Mouse (Mus musculus): Measurements from ENCODE around the gene Bco2. TPM values are rescaled to one million over a fixed set of nuclear protein-coding genes. Genes with fewer than 3 reads are reported as not detected.

Bco2 gene
- polyA plus RNA-seq, 2 experiments = 0.28 to 0.33 TPM

DNA sequence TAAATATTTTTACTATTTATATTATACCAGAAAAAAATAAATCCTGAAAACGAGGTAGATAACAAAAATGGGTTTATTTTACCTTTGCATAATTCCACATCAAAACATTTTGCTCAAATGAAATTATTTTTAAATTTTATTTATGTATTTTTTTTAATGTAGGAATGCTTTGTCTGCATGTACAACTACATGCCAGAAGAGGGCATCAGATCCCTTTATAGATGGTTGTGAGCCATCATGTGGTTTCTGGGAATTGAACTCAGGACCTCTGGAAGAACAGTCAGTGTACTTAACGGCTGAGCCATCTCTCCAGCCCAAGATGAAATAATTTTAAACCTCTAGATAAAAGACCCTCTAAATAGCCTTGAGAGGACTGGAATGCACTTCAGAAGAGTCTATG is 33.4 kb downstream of the Bco2 start:
- no peak for TF ChIP-seq EP300 (IDR thresholded peaks at IDR 0.05; ENCODE audit: low read depth)
- peak; percentile 12; the same call in 1 of the 2 replicates for TF ChIP-seq CTCF (IDR thresholded peaks at IDR 0.05; ENCODE audit: low read depth)
- Histone ChIP-seq H3K36me3 (replicated peaks; ENCODE audit: control insufficient read depth, insufficient read depth, low read depth) (no peaks in the 10 kb centered on the region), H3K9me3 (ENCODE audit: control insufficient read depth, low read length) (no peaks in the 10 kb centered on the region), H3K4me2 (ENCODE audit: low read depth) (no peak overlapping the region), H3K27ac (no peak overlapping the region), H3K4me1 (replicated peaks; ENCODE audit: control insufficient read depth in 2 of 2, insufficient read depth in 2 of 2, low read length in 1 of 2) (no peaks in the 10 kb centered on the region), H3K9ac (replicated peaks) (no peak overlapping the region), H3K4me3 (ENCODE audit: insufficient read depth in 1 of 2, low read depth in 2 of 2, low read length in 2 of 2) (no peak overlapping the region), H3K27me3 (ENCODE audit: control insufficient read depth, insufficient read depth, low read length) (no peaks in the 10 kb centered on the region)
- DNase-seq (ENCODE audit: low read depth in 3 of 3, low spot score in 3 of 3) = no peak
- ATAC-seq (ENCODE audit: insufficient read depth) = no peak
- 27% methylated on average over 2 of the region's 2 CpGs for WGBS (ENCODE audit: insufficient replicate concordance)

DNA sequence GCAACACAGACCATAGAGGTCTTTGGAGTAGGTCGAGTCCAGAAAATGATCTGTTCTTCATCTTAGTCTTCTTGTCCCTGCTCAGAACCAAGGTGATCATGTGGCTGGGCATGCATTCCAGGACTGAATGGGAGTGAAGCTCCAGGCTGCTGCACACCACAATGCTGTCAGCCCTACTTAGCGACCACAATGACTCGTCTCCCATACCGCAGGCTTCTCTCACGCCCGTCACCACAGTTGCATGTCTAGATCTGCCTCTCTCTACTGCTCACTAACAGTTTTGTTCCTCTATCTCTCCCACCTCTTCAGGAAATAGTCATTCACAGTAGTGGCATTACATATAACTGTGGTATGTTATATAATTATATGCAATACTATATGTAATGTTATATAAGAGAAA is 34.2 kb downstream of the Bco2 start:
- TF ChIP-seq CTCF (IDR thresholded peaks at IDR 0.05; ENCODE audit: low read depth) (no peak), EP300 (IDR thresholded peaks at IDR 0.05; ENCODE audit: low read depth) (no peak)
- H3K4me2 ChIP-seq (ENCODE audit: low read depth) = no peak overlapping the region
- H3K4me3 ChIP-seq (ENCODE audit: insufficient read depth in 1 of 2, low read depth in 2 of 2, low read length in 2 of 2) = no peak overlapping the region
- H3K27ac ChIP-seq = no peak overlapping the region
- no peaks in the 10 kb centered on the region for H3K9me3 ChIP-seq (ENCODE audit: control insufficient read depth, low read length)
- H3K36me3 ChIP-seq (replicated peaks; ENCODE audit: control insufficient read depth, insufficient read depth, low read depth) = no peaks in the 10 kb centered on the region
- ATAC-seq (ENCODE audit: insufficient read depth) (no peak), DNase-seq (ENCODE audit: low read depth in 3 of 3, low spot score in 3 of 3) (no peak)
- H3K27me3 ChIP-seq (ENCODE audit: control insufficient read depth, insufficient read depth, low read length) = no peaks in the 10 kb centered on the region
- no peaks in the 10 kb centered on the region for H3K4me1 ChIP-seq (replicated peaks; ENCODE audit: control insufficient read depth in 2 of 2, insufficient read depth in 2 of 2, low read length in 1 of 2)
- 19% methylated on average over 6 of the region's 6 CpGs for WGBS (ENCODE audit: insufficient replicate concordance)
- H3K9ac ChIP-seq (replicated peaks) = no peak overlapping the region

DNA sequence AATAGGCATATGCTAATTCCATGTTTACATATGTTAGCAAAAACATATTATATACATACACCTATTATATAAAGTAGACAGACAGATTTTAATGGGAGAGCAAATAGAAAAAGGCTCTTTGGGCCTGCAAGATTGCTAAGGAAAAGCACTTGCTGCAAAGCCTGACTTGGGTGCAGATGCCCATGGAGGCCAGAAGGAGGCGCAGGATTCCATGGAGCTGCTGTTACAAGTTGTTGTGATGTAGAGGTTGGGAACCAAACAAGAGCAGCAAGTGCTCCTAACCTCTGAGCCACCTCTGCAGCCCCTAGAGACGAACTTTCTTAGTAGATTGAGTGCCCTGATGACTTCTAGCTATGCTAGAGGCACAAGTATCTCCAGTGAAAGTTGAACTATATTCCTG is 36.2 kb downstream of the Bco2 start:
- ATAC-seq (ENCODE audit: insufficient read depth) = no peak
- no peak for DNase-seq (ENCODE audit: low read depth in 3 of 3, low spot score in 3 of 3)
- no peak overlapping the region for H3K4me2 ChIP-seq (ENCODE audit: low read depth)

DNA sequence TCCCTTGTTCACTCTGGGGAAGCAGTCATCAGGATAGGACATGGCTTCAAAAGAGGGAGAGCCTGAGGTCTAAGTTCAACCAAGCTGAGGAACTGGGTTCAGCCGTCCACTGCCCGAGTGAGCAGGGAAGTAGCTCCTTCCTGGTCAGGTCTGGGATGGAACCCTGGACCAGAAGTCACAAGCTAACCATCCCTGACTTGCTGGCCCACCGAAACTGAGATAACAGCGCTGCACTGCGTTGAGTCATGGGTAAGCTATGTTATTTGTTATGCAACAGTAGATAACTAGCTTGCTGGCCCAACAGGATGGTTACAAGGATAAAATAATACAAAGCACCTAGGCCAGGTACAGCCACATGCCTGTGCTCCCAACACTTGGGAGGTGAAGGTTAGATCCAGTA is 39.5 kb downstream of the Bco2 start:
- ATAC-seq (ENCODE audit: insufficient read depth) = no peak
- H3K4me3 ChIP-seq (ENCODE audit: insufficient read depth in 1 of 2, low read depth in 2 of 2, low read length in 2 of 2) = no peak overlapping the region
- DNase-seq (ENCODE audit: low read depth in 3 of 3, low spot score in 3 of 3) = no peak
- no peak overlapping the region for H3K9ac ChIP-seq (replicated peaks)
- no peaks in the 10 kb centered on the region for H3K9me3 ChIP-seq (ENCODE audit: control insufficient read depth, low read length)
- WGBS (ENCODE audit: insufficient replicate concordance) = 53% methylated on average over 5 of the region's 5 CpGs
- H3K4me1 ChIP-seq (replicated peaks; ENCODE audit: control insufficient read depth in 2 of 2, insufficient read depth in 2 of 2, low read length in 1 of 2) = no peaks in the 10 kb centered on the region
- H3K36me3 ChIP-seq (replicated peaks; ENCODE audit: control insufficient read depth, insufficient read depth, low read depth) = no peaks in the 10 kb centered on the region
- no peak overlapping the region for H3K27ac ChIP-seq
- TF ChIP-seq CTCF (IDR thresholded peaks at IDR 0.05; ENCODE audit: low read depth) (no peak), EP300 (IDR thresholded peaks at IDR 0.05; ENCODE audit: low read depth) (no peak)
- no peak overlapping the region for H3K4me2 ChIP-seq (ENCODE audit: low read depth)
- H3K27me3 ChIP-seq (ENCODE audit: control insufficient read depth, insufficient read depth, low read length) = no peaks in the 10 kb centered on the region

More for the DNA sequence above, 36.2 kb downstream of the Bco2 start:
- H3K9me3 ChIP-seq (ENCODE audit: control insufficient read depth, low read length) = no peaks in the 10 kb centered on the region
- no peaks in the 10 kb centered on the region for H3K36me3 ChIP-seq (replicated peaks; ENCODE audit: control insufficient read depth, insufficient read depth, low read depth)
- no peak overlapping the region for H3K9ac ChIP-seq (replicated peaks)
- H3K4me1 ChIP-seq (replicated peaks; ENCODE audit: control insufficient read depth in 2 of 2, insufficient read depth in 2 of 2, low read length in 1 of 2) = no peaks in the 10 kb centered on the region
- no peak overlapping the region for H3K27ac ChIP-seq
- no peak overlapping the region for H3K4me3 ChIP-seq (ENCODE audit: insufficient read depth in 1 of 2, low read depth in 2 of 2, low read length in 2 of 2)
- no peaks in the 10 kb centered on the region for H3K27me3 ChIP-seq (ENCODE audit: control insufficient read depth, insufficient read depth, low read length)
- TF ChIP-seq EP300 (IDR thresholded peaks at IDR 0.05; ENCODE audit: low read depth) (no peak), CTCF (IDR thresholded peaks at IDR 0.05; ENCODE audit: low read depth) (peak; percentile 79)
- WGBS (ENCODE audit: insufficient replicate concordance) = 13% methylated on average over 2 of the region's 2 CpGs

DNA sequence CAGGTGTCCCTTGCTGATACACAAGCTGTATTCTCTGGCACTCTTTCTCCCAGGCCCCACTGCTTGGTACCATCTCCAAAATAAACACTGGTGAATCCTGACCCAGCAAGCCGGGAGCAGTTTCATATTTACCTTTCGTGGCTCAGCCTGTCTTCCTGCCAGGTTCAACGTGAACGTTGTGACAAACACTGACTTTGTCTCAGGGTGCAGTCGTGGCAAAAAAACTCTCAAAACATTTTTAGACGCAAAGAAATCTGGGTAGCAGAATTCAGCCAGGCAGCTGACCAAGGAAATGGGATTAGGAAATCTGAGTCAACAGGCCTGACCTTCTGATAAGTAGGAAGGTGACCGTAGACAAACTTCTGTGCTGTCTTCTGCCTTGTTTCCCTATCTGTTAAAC is 47.4 kb downstream of the Bco2 start:
- no peaks in the 10 kb centered on the region for H3K36me3 ChIP-seq (replicated peaks; ENCODE audit: control insufficient read depth, insufficient read depth, low read depth)
- H3K9ac ChIP-seq (replicated peaks) = no peak overlapping the region
- WGBS (ENCODE audit: insufficient replicate concordance) = 36% methylated on average over 7 of the region's 7 CpGs
- no peaks in the 10 kb centered on the region for H3K27me3 ChIP-seq (ENCODE audit: control insufficient read depth, insufficient read depth, low read length)
- no peak overlapping the region for H3K4me2 ChIP-seq (ENCODE audit: low read depth)
- H3K27ac ChIP-seq = no peak overlapping the region
- no peak for DNase-seq (ENCODE audit: low read depth in 3 of 3, low spot score in 3 of 3)
- ATAC-seq (ENCODE audit: insufficient read depth) = no peak
- H3K4me3 ChIP-seq (ENCODE audit: insufficient read depth in 1 of 2, low read depth in 2 of 2, low read length in 2 of 2) = no peak overlapping the region
- no peak for TF ChIP-seq CTCF (IDR thresholded peaks at IDR 0.05; ENCODE audit: low read depth)
- TF ChIP-seq EP300 (IDR thresholded peaks at IDR 0.05; ENCODE audit: low read depth) = no peak
- no peaks in the 10 kb centered on the region for H3K9me3 ChIP-seq (ENCODE audit: control insufficient read depth, low read length)
- H3K4me1 ChIP-seq (replicated peaks; ENCODE audit: control insufficient read depth in 2 of 2, insufficient read depth in 2 of 2, low read length in 1 of 2) = peaks cover 0 to 6% of the 10 kb centered on the region in 2 experiments; a peak in 1 of 4 replicates

Measured in liver, embryonic 14.5 days (tissue).